Mouse (Mus musculus): ENCODE measurements around the gene Rnf181. TPM values are rescaled to one million over a fixed set of nuclear protein-coding genes. Genes with fewer than 3 reads are reported as not detected.

Gene Rnf181
- total and polyA plus RNA-seq, 2 experiments from 2014 or later = 87.3 to 120 TPM

DNA sequence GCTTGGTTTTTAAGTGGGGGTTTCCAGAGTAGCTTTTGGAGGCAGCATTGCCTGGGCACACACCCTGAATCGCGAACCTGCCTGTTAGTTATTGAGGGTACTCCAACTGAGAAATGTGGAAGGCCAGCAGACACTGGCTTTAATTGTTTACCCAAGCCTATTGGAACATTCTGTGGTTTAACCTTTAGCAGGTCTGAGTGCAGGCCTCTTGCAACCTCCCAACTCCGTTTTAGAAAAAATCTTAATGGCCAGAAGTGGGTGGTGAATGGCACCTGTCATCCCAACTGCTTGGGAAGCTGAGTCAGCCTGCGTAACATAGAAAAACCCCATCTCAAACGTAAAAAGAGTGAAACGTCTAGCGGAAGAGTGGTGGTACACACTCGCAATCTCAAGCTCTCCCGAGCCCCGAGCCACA, 30.1 kb upstream of the Rnf181 start:
- Histone ChIP-seq H3K36me3 (ENCODE audit: insufficient read depth, low read length) (no peaks in the 10 kb centered on the region), H3K4me2 (ENCODE audit: low read depth, low read length, poor library complexity, severe bottlenecking) (no peak overlapping the region), H3K27me3 (ENCODE audit: insufficient read depth, low read length) (no peaks in the 10 kb centered on the region), H3K9me3 (ENCODE audit: low read length) (no peaks in the 10 kb centered on the region), H3K9ac (replicated peaks; ENCODE audit: low read length, poor library complexity, severe bottlenecking) (no peak overlapping the region), H3K4me1 (ENCODE audit: insufficient read depth, low read length) (no peaks in the 10 kb centered on the region), H3K4me3 (ENCODE audit: low read depth, low read length) (no peak overlapping the region), H3K27ac (ENCODE audit: low read depth, low read length) (no peak overlapping the region)
- no peak for ATAC-seq (ENCODE audit: low FRiP score)
- no peak for TF ChIP-seq CTCF (IDR thresholded peaks at IDR 0.05)
- 86% methylated on average over 10 of the region's 10 CpGs for WGBS
- no peak for DNase-seq (ENCODE audit: low spot score)

- no peak overlapping the region for H3K27ac ChIP-seq (ENCODE audit: low read depth, low read length)
- H3K4me3 ChIP-seq (ENCODE audit: low read depth, low read length) = no peak overlapping the region
- no peak for DNase-seq (ENCODE audit: low spot score)
- H3K27me3 ChIP-seq (ENCODE audit: insufficient read depth, low read length) = no peaks in the 10 kb centered on the region; the same call in 1 of the 2 replicates
- no peaks in the 10 kb centered on the region for H3K9me3 ChIP-seq (ENCODE audit: low read length)
- WGBS = 92% methylated on average over 5 of the region's 5 CpGs
- 0 out of 2 replicates have a peak, but pooled peaks cover 3% of the 10 kb centered on the region for H3K4me1 ChIP-seq (ENCODE audit: insufficient read depth, low read length)
- no peak for ATAC-seq (ENCODE audit: low FRiP score)
- H3K4me2 ChIP-seq (ENCODE audit: low read depth, low read length, poor library complexity, severe bottlenecking) = no peak overlapping the region
- no peak overlapping the region for H3K9ac ChIP-seq (replicated peaks; ENCODE audit: low read length, poor library complexity, severe bottlenecking)
- TF ChIP-seq CTCF (IDR thresholded peaks at IDR 0.05) = no peak
- no peaks in the 10 kb centered on the region for H3K36me3 ChIP-seq (ENCODE audit: insufficient read depth, low read length)
Measured at GRCm38 (mm10) chr6:72392341-72392740, 25.6 kb upstream of the Rnf181 start.

DNA sequence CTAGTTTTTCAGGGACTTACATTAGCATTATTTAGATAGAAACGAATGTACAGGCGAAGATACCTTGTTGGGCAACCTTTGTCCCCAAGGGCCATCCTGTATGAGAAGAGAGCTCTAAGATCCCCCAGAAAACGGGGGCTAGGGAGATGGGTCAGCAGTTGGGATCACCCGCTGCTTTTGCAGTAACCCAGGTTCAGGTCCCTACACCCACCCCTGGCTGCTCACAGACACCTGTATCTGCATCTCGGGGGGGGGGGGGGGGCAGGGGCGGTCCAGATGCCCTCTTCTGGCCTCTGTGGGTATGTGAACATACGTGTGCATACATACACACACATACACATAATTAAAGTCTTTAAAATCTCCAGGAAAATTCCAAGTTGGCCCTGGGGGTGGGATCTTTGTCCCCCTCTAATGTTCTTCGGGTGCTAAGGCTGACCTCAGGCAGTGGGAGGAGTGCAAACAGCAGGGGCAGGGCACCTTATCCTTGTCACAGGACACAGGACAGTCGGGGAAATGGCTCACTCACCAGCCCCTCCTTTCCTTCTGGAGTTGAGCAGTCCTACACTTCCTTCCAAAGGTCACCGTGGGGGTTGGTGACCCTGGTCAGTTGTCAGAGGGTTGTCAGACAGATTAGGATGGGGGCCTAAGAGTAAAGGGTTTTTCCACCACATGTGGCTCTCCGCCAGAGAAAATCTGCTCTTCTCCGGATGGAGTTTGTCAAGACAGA, 24.2 kb upstream of the Rnf181 start:
- 23% methylated on average over 10 of the region's 12 CpGs for WGBS
- no peaks in the 10 kb centered on the region for H3K9me3 ChIP-seq (ENCODE audit: low read length)
- H3K4me1 ChIP-seq (ENCODE audit: insufficient read depth, low read length) = 0 out of 2 replicates have a peak, but pooled peaks cover 3% of the 10 kb centered on the region
- H3K4me3 ChIP-seq (ENCODE audit: low read depth, low read length) = peak overlapping the region; percentile 27; the same call in 1 of the 2 replicates
- no peaks in the 10 kb centered on the region for H3K36me3 ChIP-seq (ENCODE audit: insufficient read depth, low read length)
- ATAC-seq (ENCODE audit: low FRiP score) = no peak
- peak; percentile 17 for DNase-seq (ENCODE audit: low spot score)
- H3K4me2 ChIP-seq (ENCODE audit: low read depth, low read length, poor library complexity, severe bottlenecking) = peak overlapping the region; percentile 45; the same call in 1 of the 2 replicates
- H3K27ac ChIP-seq (ENCODE audit: low read depth, low read length) = 0 out of 2 replicates have a peak overlapping the region, but pooled peaks have one; percentile 13
- no peaks in the 10 kb centered on the region; the same call in 1 of the 2 replicates for H3K27me3 ChIP-seq (ENCODE audit: insufficient read depth, low read length)
- TF ChIP-seq CTCF (IDR thresholded peaks at IDR 0.05) = no peak
- H3K9ac ChIP-seq (replicated peaks; ENCODE audit: low read length, poor library complexity, severe bottlenecking) = no peak overlapping the region

DNA sequence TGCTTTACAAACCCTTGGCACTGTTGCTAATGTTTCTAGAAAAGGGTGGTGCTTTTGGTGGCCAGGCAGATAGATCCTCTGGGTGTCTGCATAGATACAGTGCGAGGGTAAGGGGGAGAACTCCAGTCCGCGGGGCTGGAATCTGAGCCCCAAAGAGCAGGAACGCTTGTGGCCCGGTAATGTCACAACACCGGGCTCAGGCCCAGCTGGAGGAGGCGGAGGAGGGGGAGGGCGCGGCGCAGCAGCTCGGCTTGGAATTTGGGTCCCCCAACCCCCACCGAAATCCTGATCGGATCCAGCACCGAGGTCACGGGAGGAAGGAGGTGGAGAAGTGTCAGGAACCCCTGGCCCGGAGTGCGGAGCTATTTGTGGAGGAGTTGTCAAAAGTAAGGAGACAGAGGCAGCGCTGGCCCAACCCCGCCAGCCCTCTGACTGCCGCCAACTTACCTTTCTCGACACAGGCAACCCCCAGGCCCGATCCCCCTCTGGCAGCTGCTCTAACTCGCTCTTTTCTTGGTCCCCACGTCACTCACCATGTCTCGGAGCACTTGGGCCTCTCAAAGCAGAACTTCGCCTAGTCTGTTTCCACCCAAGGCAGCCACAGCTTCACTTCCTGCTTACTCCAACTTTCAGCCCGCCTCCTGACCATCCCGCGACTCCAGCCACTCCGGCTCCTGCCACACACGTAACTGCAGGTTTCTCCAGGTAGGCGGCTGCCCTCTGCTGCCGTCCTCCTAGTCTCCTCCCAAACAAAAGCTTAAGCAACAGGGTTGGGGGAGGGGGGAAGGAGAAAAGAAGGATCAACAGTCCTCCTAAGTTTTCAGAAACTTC, 23.4 kb upstream of the Rnf181 start, which contains the start of gene Vamp8:
Vamp8 (minus strand) TSS at position 763 of the 831 bp plus-strand sequence.
- Histone ChIP-seq H3K27ac (ENCODE audit: low read depth, low read length) (0 out of 2 replicates have a peak within 1 kb of the TSS, but pooled peaks have one; percentile 13), H3K4me1 (ENCODE audit: insufficient read depth, low read length) (0 out of 2 replicates have a peak, but pooled peaks cover 3% of the 10 kb centered on the region)

DNA sequence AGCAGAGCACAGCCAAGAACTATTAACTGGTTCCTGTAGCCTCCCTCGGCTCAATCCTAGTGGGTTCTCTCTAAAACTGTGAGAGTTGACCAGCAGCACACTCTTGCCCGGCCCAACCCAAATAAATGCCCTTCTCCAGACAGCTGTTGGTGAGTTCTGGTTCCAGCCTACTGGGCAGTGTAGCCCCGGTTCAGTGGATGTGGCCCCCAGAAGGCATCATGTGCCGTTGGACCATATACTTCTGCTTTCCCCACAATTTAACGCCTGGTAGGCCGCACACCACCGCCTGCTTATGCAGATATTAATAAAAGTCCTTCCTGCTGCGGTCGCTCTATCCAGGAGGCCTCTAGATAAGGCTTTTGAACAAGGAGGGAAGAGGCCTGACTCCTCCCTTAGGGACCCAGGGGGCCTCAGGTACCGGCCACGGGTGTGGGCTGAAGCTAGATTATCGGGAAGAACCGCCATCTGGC, 22.8 kb upstream of the Rnf181 start:
- 30% methylated on average over 13 of the region's 13 CpGs for WGBS
- no peak for TF ChIP-seq CTCF (IDR thresholded peaks at IDR 0.05)
- Histone ChIP-seq H3K27me3 (ENCODE audit: insufficient read depth, low read length) (no peaks in the 10 kb centered on the region; the same call in 1 of the 2 replicates), H3K4me1 (ENCODE audit: insufficient read depth, low read length) (0 out of 2 replicates have a peak, but pooled peaks cover 3% of the 10 kb centered on the region), H3K36me3 (ENCODE audit: insufficient read depth, low read length) (no peaks in the 10 kb centered on the region), H3K9me3 (ENCODE audit: low read length) (no peaks in the 10 kb centered on the region), H3K27ac (ENCODE audit: low read depth, low read length) (0 out of 2 replicates have a peak overlapping the region, but pooled peaks have one; percentile 13), H3K9ac (replicated peaks; ENCODE audit: low read length, poor library complexity, severe bottlenecking) (0 out of 2 replicates have a peak overlapping the region, but pooled peaks have one; percentile 5), H3K4me3 (ENCODE audit: low read depth, low read length) (peak overlapping the region; percentile 27; the same call in 1 of the 2 replicates), H3K4me2 (ENCODE audit: low read depth, low read length, poor library complexity, severe bottlenecking) (peak overlapping the region; percentile 45)
- ATAC-seq (ENCODE audit: low FRiP score) = no peak
- no peak for DNase-seq (ENCODE audit: low spot score)

More for the DNA sequence above, 23.4 kb upstream of the Rnf181 start, which contains the start of gene Vamp8:
- Histone ChIP-seq H3K9me3 (ENCODE audit: low read length) (no peaks in the 10 kb centered on the region), H3K27me3 (ENCODE audit: insufficient read depth, low read length) (no peaks in the 10 kb centered on the region; the same call in 1 of the 2 replicates), H3K4me3 (ENCODE audit: low read depth, low read length) (peak within 1 kb of the TSS; percentile 27), H3K9ac (replicated peaks; ENCODE audit: low read length, poor library complexity, severe bottlenecking) (0 out of 2 replicates have a peak within 1 kb of the TSS, but pooled peaks have one; percentile 5), H3K4me2 (ENCODE audit: low read depth, low read length, poor library complexity, severe bottlenecking) (peak within 1 kb of the TSS; percentile 45), H3K36me3 (ENCODE audit: insufficient read depth, low read length) (no peaks in the 10 kb centered on the region)
- TF ChIP-seq CTCF (IDR thresholded peaks at IDR 0.05) = peak; percentile 7; the same call in 1 of the 2 replicates
- 6% methylated on average over 32 of the region's 33 CpGs for WGBS
- 0 out of 2 replicates have a peak, but pooled peaks have one; percentile 16 for ATAC-seq (ENCODE audit: low FRiP score)
- peak; percentile 14 for DNase-seq (ENCODE audit: low spot score)
